Mouse (Mus musculus): Measurements from ENCODE around the gene Pjvk. TPM values are rescaled to one million over a fixed set of nuclear protein-coding genes. Genes with fewer than 3 reads are reported as not detected.
A peak's percentile ranks its signal among the peaks of the same experiment; 100 is the strongest.
"Not testable (repeated sequence)": the region's sequence is repeated elsewhere in the genome, so short reads cannot be mapped to it uniquely, and the experiment has no call there.

The Pjvk gene
- polyA plus RNA-seq (2015; fragmentation: Nextera tagmentation; extraction: Ambion mirVana): 0.20 and 0.21 TPM in 2 replicates

DNA sequence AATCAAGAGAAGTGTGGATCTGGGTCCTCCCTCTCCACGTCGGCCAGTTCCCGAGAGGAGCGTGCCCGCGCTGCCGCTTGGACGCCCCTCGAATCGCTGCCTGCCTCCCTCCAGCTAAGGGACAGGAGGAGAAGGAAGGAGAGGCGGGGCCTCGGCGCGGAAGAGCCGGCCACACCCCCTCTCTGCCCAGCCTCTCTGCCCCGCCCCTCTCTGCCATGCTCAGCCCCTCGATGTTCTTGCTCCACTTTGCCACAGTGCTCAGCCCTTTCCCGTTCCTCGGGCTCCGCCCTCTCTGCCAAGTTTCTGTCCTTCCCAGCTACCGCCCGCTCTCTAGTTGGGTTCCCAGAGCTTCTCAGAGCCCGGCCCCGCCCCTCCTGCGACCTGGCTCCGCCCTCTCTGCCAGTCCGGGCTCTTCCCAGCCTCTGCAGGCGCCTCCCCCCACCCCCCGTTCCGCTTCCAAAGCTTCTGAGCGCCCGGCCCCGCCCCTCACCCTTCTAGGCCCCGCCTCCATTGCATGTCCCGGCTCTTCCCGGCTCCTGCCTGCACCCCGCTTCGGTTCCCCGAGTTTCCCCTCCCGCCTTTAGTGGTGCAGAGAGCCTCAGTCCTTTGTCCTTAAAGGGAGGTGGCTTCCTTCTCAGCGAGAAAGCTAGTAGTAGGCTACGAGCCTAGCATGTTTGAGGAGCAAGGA lies at the start of gene Pjvk, which contains the start of gene Prkra:
TSS of gene Pjvk (plus strand) at position 594 of the 688 bp plus-strand sequence.
TSS of gene Prkra (minus strand) at position 133 of the 688 bp plus-strand sequence.
- Histone ChIP-seq H3K4me2 (peak within 1 kb of the TSS; percentile 79), H3K27ac (peak within 1 kb of the TSS; percentile 90), H3K4me3 (peak within 1 kb of the TSS; percentile 75), H3K36me3 (peaks cover 11% of the 10 kb centered on the region), H3K27me3 (no peaks in the 10 kb centered on the region), H3K9ac (peak within 1 kb of the TSS; percentile 69), H3K9me3 (no peaks in the 10 kb centered on the region), H3K4me1 (peaks cover 14% of the 10 kb centered on the region)
- 1% methylated on average over 40 of the region's 42 CpGs for WGBS
- peak; percentile 99 for ATAC-seq (ENCODE audit: borderline replicate concordance, extremely low read depth, low FRiP score, low TSS enrichment)

DNA sequence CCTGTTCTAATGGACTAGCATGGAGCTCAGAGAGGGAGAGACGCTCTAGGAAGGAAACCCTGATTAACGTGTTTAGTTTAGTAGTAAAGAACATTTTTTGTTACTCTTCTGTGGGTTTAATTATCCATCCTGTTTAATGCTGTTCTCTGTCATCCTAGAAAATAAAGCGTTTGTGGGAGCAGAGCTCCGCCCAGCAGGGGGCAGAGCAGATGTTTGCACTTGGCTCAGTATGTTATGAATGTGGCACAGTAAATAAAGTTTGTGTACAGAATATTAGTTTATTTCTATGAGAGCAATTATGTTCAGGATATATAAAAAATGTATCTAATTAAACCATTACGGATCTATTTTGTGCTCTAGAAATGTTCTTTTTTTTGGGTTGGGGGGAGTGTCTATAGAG lies 49.1 kb upstream of the Pjvk start:
- no peaks in the 10 kb centered on the region for H3K9me3 ChIP-seq
- H3K4me1 ChIP-seq: no peaks in the 10 kb centered on the region
- no peak overlapping the region for H3K9ac ChIP-seq
- ATAC-seq (ENCODE audit: borderline replicate concordance, extremely low read depth, low FRiP score, low TSS enrichment): no peak
- no peak overlapping the region for H3K4me2 ChIP-seq
- 61% methylated on average over 5 of the region's 5 CpGs for WGBS
- no peak overlapping the region for H3K27ac ChIP-seq
- H3K27me3 ChIP-seq: no peaks in the 10 kb centered on the region
- H3K36me3 ChIP-seq: no peaks in the 10 kb centered on the region
- no peak overlapping the region for H3K4me3 ChIP-seq

- H3K27me3 ChIP-seq: no peaks in the 10 kb centered on the region
- no peaks in the 10 kb centered on the region for H3K36me3 ChIP-seq
- no peaks in the 10 kb centered on the region for H3K9me3 ChIP-seq
- H3K4me2 ChIP-seq: no peak overlapping the region
- no peak overlapping the region for H3K9ac ChIP-seq
- no peak overlapping the region for H3K4me3 ChIP-seq
- no peak overlapping the region for H3K27ac ChIP-seq
- no peaks in the 10 kb centered on the region for H3K4me1 ChIP-seq
- no peak for ATAC-seq (ENCODE audit: borderline replicate concordance, extremely low read depth, low FRiP score, low TSS enrichment)
- 84% methylated on average over 1 of the region's 1 CpGs for WGBS
Measured at GRCm38 (mm10) chr2:76602256-76602655, 46.0 kb upstream of the Pjvk start.

DNA sequence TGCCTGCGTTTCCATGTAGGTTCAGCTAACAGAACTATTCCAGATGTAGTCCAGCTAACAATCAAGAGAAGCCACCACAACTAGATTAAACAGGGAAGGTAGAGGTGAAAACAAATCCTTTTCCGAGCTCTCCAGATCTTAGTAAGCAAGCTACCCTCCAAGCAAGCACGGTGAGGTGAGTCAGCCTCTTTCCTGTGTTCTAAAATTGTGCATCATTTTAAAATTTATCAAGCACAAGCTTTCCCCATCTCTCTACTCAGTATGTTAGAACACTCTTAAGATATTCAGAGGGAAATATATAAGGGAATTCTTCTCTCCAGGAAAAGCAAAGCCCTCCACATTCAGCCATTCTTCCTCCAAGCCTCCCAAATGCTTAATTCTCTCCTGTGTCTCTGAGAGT lies 41.6 kb upstream of the Pjvk start:
- H3K4me1 ChIP-seq: no peaks in the 10 kb centered on the region
- 75% methylated on average over 3 of the region's 3 CpGs for WGBS
- H3K27ac ChIP-seq: no peak overlapping the region
- H3K9me3 ChIP-seq: no peaks in the 10 kb centered on the region
- H3K9ac ChIP-seq: no peak overlapping the region
- H3K4me3 ChIP-seq: no peak overlapping the region
- H3K4me2 ChIP-seq: no peak overlapping the region
- no peaks in the 10 kb centered on the region for H3K36me3 ChIP-seq
- no peak for ATAC-seq (ENCODE audit: borderline replicate concordance, extremely low read depth, low FRiP score, low TSS enrichment)
- H3K27me3 ChIP-seq: no peaks in the 10 kb centered on the region

DNA sequence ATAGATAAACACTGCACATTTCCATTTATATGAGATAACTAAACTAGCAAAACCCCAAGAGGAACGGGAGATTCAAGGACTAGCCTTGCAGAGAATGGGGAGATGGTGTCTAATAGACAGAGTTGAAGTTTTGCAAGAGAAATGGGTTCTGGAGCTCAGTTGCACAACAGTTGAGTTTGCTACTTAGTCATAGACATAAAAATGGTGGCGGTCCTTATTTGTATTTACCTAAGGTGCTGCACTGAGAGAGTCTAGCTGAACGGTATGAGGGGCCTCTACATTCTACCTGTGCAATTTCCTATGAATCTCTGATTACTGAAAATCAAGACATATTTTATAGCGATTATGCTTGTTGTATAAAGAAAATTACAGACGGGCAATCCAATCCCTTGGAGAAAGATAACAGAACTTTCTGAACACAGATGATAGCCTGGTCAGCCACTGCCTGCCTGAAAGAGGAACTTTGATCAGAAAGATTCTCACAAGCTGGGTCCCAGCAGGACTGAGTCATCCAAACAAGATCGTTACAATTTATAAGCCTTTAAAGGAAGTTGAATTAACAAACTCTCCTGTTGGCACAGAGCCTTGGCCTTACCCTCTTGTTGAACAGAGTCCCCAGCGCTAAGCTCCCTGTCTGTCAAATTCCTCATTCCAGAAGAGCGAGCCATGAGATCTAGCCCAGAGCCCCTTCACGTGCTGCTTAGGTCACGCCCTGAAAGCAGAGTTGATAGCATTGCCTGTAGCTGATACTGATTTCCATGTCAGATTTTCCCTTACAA lies 37.8 kb upstream of the Pjvk start:
- 55% methylated on average over 10 of the region's 10 CpGs for WGBS
- Histone ChIP-seq H3K9me3 (no peaks in the 10 kb centered on the region), H3K27ac (no peak overlapping the region), H3K9ac (no peak overlapping the region), H3K27me3 (no peaks in the 10 kb centered on the region), H3K4me3 (no peak overlapping the region), H3K4me1 (no peaks in the 10 kb centered on the region), H3K36me3 (no peaks in the 10 kb centered on the region), H3K4me2 (no peak overlapping the region)
- ATAC-seq (ENCODE audit: borderline replicate concordance, extremely low read depth, low FRiP score, low TSS enrichment): no peak

GRCm38 (mm10) chr2:76611996-76612395 lies 36.3 kb upstream of the Pjvk start:
- no peak overlapping the region for H3K27ac ChIP-seq
- no peaks in the 10 kb centered on the region for H3K36me3 ChIP-seq
- no peaks in the 10 kb centered on the region for H3K4me1 ChIP-seq
- no peak for ATAC-seq (ENCODE audit: borderline replicate concordance, extremely low read depth, low FRiP score, low TSS enrichment)
- 68% methylated on average over 3 of the region's 3 CpGs for WGBS
- no peaks in the 10 kb centered on the region for H3K27me3 ChIP-seq
- H3K9me3 ChIP-seq: no peaks in the 10 kb centered on the region
- H3K9ac ChIP-seq: no peak overlapping the region
- no peak overlapping the region for H3K4me3 ChIP-seq
- H3K4me2 ChIP-seq: no peak overlapping the region

DNA sequence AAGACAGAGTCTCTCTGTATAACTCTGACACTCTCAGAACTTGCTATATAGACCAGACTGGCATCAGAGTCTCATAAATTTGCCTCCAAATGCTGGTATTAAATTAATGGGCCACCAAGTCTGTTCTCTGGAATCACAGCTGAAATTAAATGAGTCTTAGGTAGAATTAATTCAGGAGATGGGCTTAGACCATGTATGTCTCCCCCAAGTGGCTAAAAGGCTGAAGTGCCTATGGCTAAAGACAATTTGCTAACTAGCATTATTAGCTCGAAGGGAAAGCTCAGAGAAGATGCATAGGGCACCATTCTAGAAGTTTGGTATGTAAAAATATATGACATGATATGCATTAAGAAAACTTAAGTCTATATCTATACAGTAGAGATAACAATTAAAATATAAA lies 30.2 kb upstream of the Pjvk start:
- WGBS: 26% methylated on average over 1 of the region's 1 CpGs
- H3K4me1 ChIP-seq: no peaks in the 10 kb centered on the region
- H3K36me3 ChIP-seq: no peaks in the 10 kb centered on the region; the same call in 1 of the 2 replicates
- no peak overlapping the region for H3K4me3 ChIP-seq
- H3K27ac ChIP-seq: no peak overlapping the region
- ATAC-seq (ENCODE audit: borderline replicate concordance, extremely low read depth, low FRiP score, low TSS enrichment): no peak
- no peaks in the 10 kb centered on the region for H3K27me3 ChIP-seq
- no peak overlapping the region for H3K4me2 ChIP-seq
- H3K9ac ChIP-seq: no peak overlapping the region
- H3K9me3 ChIP-seq: no peaks in the 10 kb centered on the region

DNA sequence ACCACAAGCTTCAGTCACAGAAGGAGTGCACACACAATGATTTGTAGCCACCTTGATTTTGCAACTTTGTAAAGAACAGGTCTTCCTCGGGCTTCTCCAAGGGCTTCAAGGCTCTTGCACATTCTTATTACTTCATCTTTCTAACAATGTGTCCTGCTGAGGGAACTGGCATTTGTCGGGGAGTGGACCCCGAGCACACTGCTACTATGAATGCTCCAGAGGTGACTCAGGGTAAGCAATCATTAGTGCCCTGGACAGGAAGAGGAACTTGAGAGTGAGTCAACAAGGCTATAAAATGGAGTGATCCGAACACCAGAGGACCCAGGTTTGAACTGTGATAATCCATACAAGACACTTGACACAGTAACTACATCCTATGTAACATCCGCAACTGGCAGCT lies 28.1 kb upstream of the Pjvk start:
- H3K36me3 ChIP-seq: peaks cover 7% of the 10 kb centered on the region; the same call in 1 of the 2 replicates
- no peak overlapping the region for H3K4me3 ChIP-seq
- H3K4me1 ChIP-seq: no peaks in the 10 kb centered on the region
- H3K27ac ChIP-seq: no peak overlapping the region
- H3K9ac ChIP-seq: no peak overlapping the region
- WGBS: 82% methylated on average over 5 of the region's 5 CpGs
- no peak overlapping the region for H3K4me2 ChIP-seq
- H3K27me3 ChIP-seq: no peaks in the 10 kb centered on the region
- ATAC-seq (ENCODE audit: borderline replicate concordance, extremely low read depth, low FRiP score, low TSS enrichment): no peak
- no peaks in the 10 kb centered on the region for H3K9me3 ChIP-seq

DNA sequence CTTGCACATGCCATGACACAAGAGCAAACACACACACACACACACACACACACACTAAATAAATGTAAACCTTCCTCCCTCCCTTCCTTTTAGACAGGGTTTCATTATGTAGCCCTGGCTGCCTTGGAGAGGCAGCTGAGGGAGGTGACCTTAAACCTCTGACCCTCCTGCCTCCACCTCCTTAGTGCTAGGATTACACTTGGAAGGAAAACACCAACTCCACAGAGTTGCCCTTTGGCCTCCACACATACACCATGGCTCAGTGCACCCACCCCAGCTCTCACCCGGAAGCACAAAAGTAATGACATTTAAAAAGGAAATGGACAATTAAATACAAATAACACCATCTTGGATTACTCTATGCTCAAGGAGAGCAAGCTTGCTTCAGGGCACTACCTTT lies 26.6 kb upstream of the Pjvk start:
- no peaks in the 10 kb centered on the region for H3K27me3 ChIP-seq
- H3K9me3 ChIP-seq: no peaks in the 10 kb centered on the region
- peaks cover 16% of the 10 kb centered on the region; the same call in 1 of the 2 replicates for H3K36me3 ChIP-seq
- ATAC-seq (ENCODE audit: borderline replicate concordance, extremely low read depth, low FRiP score, low TSS enrichment): no peak
- no peak overlapping the region for H3K27ac ChIP-seq
- 74% methylated on average over 1 of the region's 1 CpGs for WGBS
- no peak overlapping the region for H3K9ac ChIP-seq
- H3K4me1 ChIP-seq: no peaks in the 10 kb centered on the region
- no peak overlapping the region for H3K4me2 ChIP-seq
- H3K4me3 ChIP-seq: no peak overlapping the region

GRCm38 (mm10) chr2:76622316-76622715 lies 26.0 kb upstream of the Pjvk start:
- WGBS: 89% methylated on average over 2 of the region's 2 CpGs
- H3K4me2 ChIP-seq; ATAC-seq (ENCODE audit: borderline replicate concordance, extremely low read depth, low FRiP score, low TSS enrichment); H3K27ac ChIP-seq; H3K9me3 ChIP-seq; H3K4me3 ChIP-seq; H3K9ac ChIP-seq; H3K4me1 ChIP-seq; H3K27me3 ChIP-seq: not testable (repeated sequence)
- H3K36me3 ChIP-seq: peaks cover 22% of the 10 kb centered on the region; the same call in 1 of the 2 replicates

DNA sequence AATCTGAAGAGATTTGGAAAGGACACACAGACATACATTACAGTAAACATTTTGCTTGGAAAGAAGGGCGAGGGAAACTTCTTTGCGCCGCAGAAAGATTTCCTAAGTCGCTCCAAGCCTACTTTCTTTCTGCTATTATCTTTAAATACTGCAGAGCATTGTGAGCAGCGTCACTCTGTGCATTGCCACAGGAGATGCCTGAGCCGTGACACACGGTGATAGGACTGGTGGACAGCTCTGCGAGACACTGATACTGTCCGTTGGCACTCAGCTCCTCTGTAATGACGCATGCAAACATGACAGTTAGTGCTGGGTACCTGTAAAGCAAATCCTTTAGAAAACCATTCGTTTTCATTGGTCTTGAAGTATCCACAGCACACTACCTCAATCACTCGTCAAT lies 18.0 kb upstream of the Pjvk start:
- H3K36me3 ChIP-seq: peaks cover 77% of the 10 kb centered on the region

GRCm38 (mm10) chr2:76631600-76631999 lies 16.7 kb upstream of the Pjvk start:
- ATAC-seq (ENCODE audit: borderline replicate concordance, extremely low read depth, low FRiP score, low TSS enrichment): no peak
- H3K4me2 ChIP-seq: no peak overlapping the region
- no peaks in the 10 kb centered on the region for H3K9me3 ChIP-seq
- peaks cover 81% of the 10 kb centered on the region for H3K36me3 ChIP-seq
- no peaks in the 10 kb centered on the region for H3K27me3 ChIP-seq
- no peak overlapping the region for H3K27ac ChIP-seq
- H3K4me3 ChIP-seq: no peak overlapping the region
- no peaks in the 10 kb centered on the region for H3K4me1 ChIP-seq
- no peak overlapping the region for H3K9ac ChIP-seq
- 90% methylated on average over 4 of the region's 4 CpGs for WGBS

More for the DNA sequence above, 18.0 kb upstream of the Pjvk start:
- 83% methylated on average over 12 of the region's 12 CpGs for WGBS
- no peak for ATAC-seq (ENCODE audit: borderline replicate concordance, extremely low read depth, low FRiP score, low TSS enrichment)
- no peak overlapping the region for H3K9ac ChIP-seq
- H3K27me3 ChIP-seq: no peaks in the 10 kb centered on the region
- no peak overlapping the region for H3K4me2 ChIP-seq
- no peak overlapping the region for H3K27ac ChIP-seq
- no peaks in the 10 kb centered on the region for H3K9me3 ChIP-seq
- no peaks in the 10 kb centered on the region for H3K4me1 ChIP-seq
- no peak overlapping the region for H3K4me3 ChIP-seq

Measured in lung, embryonic 15.5 days (tissue).